Mouse (Mus musculus): Measurements from ENCODE around the gene Gm26938. TPM values are rescaled to one million over a fixed set of nuclear protein-coding genes. Genes with fewer than 3 reads are reported as not detected.
A peak's percentile ranks its signal among the peaks of the same experiment; 100 is the strongest.

Gene Gm26938
- total RNA-seq, 2 experiments from 2014 or later, result not detected

GRCm38 (mm10) chr5:139816445-139816844, 9.8 kb downstream of the Gm26938 start:
- no peak for DNase-seq (ENCODE audit: low spot score in 2 of 2)

- no peak for DNase-seq (ENCODE audit: low spot score in 2 of 2)
These were observed 10.2 kb downstream of the Gm26938 start for GRCm38 (mm10) chr5:139815964-139816363.

GRCm38 (mm10) chr5:139813963-139814381, 12.2 kb downstream of the Gm26938 start:
- DNase-seq (ENCODE audit: low spot score in 2 of 2), result no peak

GRCm38 (mm10) chr5:139813126-139813490, 13.1 kb downstream of the Gm26938 start:
- DNase-seq (ENCODE audit: low spot score in 2 of 2), result no peak

GRCm38 (mm10) chr5:139812398-139813125, 13.6 kb downstream of the Gm26938 start:
- DNase-seq (ENCODE audit: low spot score in 2 of 2), result no peak

- DNase-seq (ENCODE audit: low spot score in 2 of 2), result no peak
These were observed 14.4 kb downstream of the Gm26938 start for GRCm38 (mm10) chr5:139811677-139812397.

GRCm38 (mm10) chr5:139809397-139809796, 16.8 kb downstream of the Gm26938 start:
- DNase-seq (ENCODE audit: low spot score in 2 of 2), result no peak

GRCm38 (mm10) chr5:139805924-139806323, 20.3 kb downstream of the Gm26938 start:
- no peak for DNase-seq (ENCODE audit: low spot score in 2 of 2)

- DNase-seq (ENCODE audit: low spot score in 2 of 2), result no peak
These were observed 21.6 kb downstream of the Gm26938 start for GRCm38 (mm10) chr5:139804573-139805111.

- DNase-seq (ENCODE audit: low spot score in 2 of 2), result no peak
These were observed 22.1 kb downstream of the Gm26938 start for GRCm38 (mm10) chr5:139804107-139804551.

GRCm38 (mm10) chr5:139803601-139804102, 22.6 kb downstream of the Gm26938 start:
- DNase-seq (ENCODE audit: low spot score in 2 of 2), result no peak

- DNase-seq (ENCODE audit: low spot score in 2 of 2), result no peak
These were observed 23.0 kb downstream of the Gm26938 start for GRCm38 (mm10) chr5:139803165-139803564.

- no peak for DNase-seq (ENCODE audit: low spot score in 2 of 2)
These were observed 24.3 kb downstream of the Gm26938 start for GRCm38 (mm10) chr5:139801880-139802279.

- DNase-seq (ENCODE audit: low spot score in 2 of 2), result no peak
These were observed 25.0 kb downstream of the Gm26938 start for GRCm38 (mm10) chr5:139801231-139801630.

- no peak for DNase-seq (ENCODE audit: low spot score in 2 of 2)
These were observed 26.2 kb downstream of the Gm26938 start for GRCm38 (mm10) chr5:139799801-139800590.

GRCm38 (mm10) chr5:139799041-139799440, 27.2 kb downstream of the Gm26938 start:
- no peak for DNase-seq (ENCODE audit: low spot score in 2 of 2)

- no peak for DNase-seq (ENCODE audit: low spot score in 2 of 2)
These were observed 27.9 kb downstream of the Gm26938 start for GRCm38 (mm10) chr5:139798168-139798900.

- DNase-seq (ENCODE audit: low spot score in 2 of 2), result peak; percentile 71 to 78
These were observed 28.6 kb downstream of the Gm26938 start for GRCm38 (mm10) chr5:139797473-139798167.

- DNase-seq (ENCODE audit: low spot score in 2 of 2), result peak; percentile 67 to 71
These were observed 29.3 kb downstream of the Gm26938 start for GRCm38 (mm10) chr5:139796900-139797299.

All from left cerebral cortex, adult 18-20 months (tissue).